Mouse (Mus musculus): Measurements from ENCODE around the gene Gm45753. TPM values are rescaled to one million over a fixed set of nuclear protein-coding genes. Genes with fewer than 3 reads are reported as not detected.

Gm45753 gene
- polyA plus RNA-seq, 1 experiment from 2014 or later = 0.71 TPM

- H3K36me3 ChIP-seq (ENCODE audit: insufficient read depth, low read length) = no peaks in the 10 kb centered on the region
- WGBS = 89% methylated on average over 2 of the region's 2 CpGs
- DNase-seq (ENCODE audit: low spot score) = no peak
- no peak overlapping the region for H3K4me3 ChIP-seq (replicated peaks; ENCODE audit: low read depth, low read length)
- H3K9me3 ChIP-seq (replicated peaks; ENCODE audit: low read length) = no peaks in the 10 kb centered on the region
- no peak for TF ChIP-seq CTCF (IDR thresholded peaks at IDR 0.05; ENCODE audit: low read depth)
- H3K27me3 ChIP-seq (ENCODE audit: insufficient read depth, low read length) = no peaks in the 10 kb centered on the region
- ATAC-seq (replicated peaks; ENCODE audit: low FRiP score, low read depth) = no peak
- H3K9ac ChIP-seq (ENCODE audit: low read depth, low read length) = no peak overlapping the region
- no peak overlapping the region for H3K27ac ChIP-seq
- H3K4me1 ChIP-seq (replicated peaks; ENCODE audit: insufficient read depth, low read length) = no peaks in the 10 kb centered on the region
- no peak overlapping the region for H3K4me2 ChIP-seq (ENCODE audit: low read length)
These were observed 16.5 kb downstream of the Gm45753 start for GRCm38 (mm10) chr8:45291790-45292189.

- 73% methylated on average over 8 of the region's 8 CpGs for WGBS
- TF ChIP-seq CTCF (IDR thresholded peaks at IDR 0.05; ENCODE audit: low read depth) = no peak
- Histone ChIP-seq H3K27me3 (ENCODE audit: insufficient read depth, low read length) (no peaks in the 10 kb centered on the region), H3K36me3 (ENCODE audit: insufficient read depth, low read length) (no peaks in the 10 kb centered on the region), H3K9me3 (replicated peaks; ENCODE audit: low read length) (no peaks in the 10 kb centered on the region), H3K9ac (ENCODE audit: low read depth, low read length) (no peak overlapping the region), H3K27ac (no peak overlapping the region), H3K4me3 (replicated peaks; ENCODE audit: low read depth, low read length) (no peak overlapping the region), H3K4me1 (replicated peaks; ENCODE audit: insufficient read depth, low read length) (no peaks in the 10 kb centered on the region), H3K4me2 (ENCODE audit: low read length) (no peak overlapping the region)
- ATAC-seq (replicated peaks; ENCODE audit: low FRiP score, low read depth) (no peak), DNase-seq (ENCODE audit: low spot score) (no peak)
These were observed 26.6 kb downstream of the Gm45753 start for GRCm38 (mm10) chr8:45281630-45282029.

GRCm38 (mm10) chr8:45277453-45277852 lies 30.8 kb downstream of the Gm45753 start:
- Histone ChIP-seq H3K27me3 (ENCODE audit: insufficient read depth, low read length) (no peaks in the 10 kb centered on the region), H3K9ac (ENCODE audit: low read depth, low read length) (no peak overlapping the region), H3K4me1 (replicated peaks; ENCODE audit: insufficient read depth, low read length) (no peaks in the 10 kb centered on the region), H3K36me3 (ENCODE audit: insufficient read depth, low read length) (no peaks in the 10 kb centered on the region), H3K4me2 (ENCODE audit: low read length) (no peak overlapping the region), H3K4me3 (replicated peaks; ENCODE audit: low read depth, low read length) (no peak overlapping the region), H3K27ac (no peak overlapping the region), H3K9me3 (replicated peaks; ENCODE audit: low read length) (no peaks in the 10 kb centered on the region)
- no peak for ATAC-seq (replicated peaks; ENCODE audit: low FRiP score, low read depth)
- 63% methylated on average over 3 of the region's 3 CpGs for WGBS
- no peak for TF ChIP-seq CTCF (IDR thresholded peaks at IDR 0.05; ENCODE audit: low read depth)
- no peak for DNase-seq (ENCODE audit: low spot score)

- Histone ChIP-seq H3K27ac (no peak overlapping the region), H3K4me2 (ENCODE audit: low read length) (no peak overlapping the region), H3K9ac (ENCODE audit: low read depth, low read length) (no peak overlapping the region), H3K36me3 (ENCODE audit: insufficient read depth, low read length) (no peaks in the 10 kb centered on the region), H3K4me3 (replicated peaks; ENCODE audit: low read depth, low read length) (no peak overlapping the region), H3K4me1 (replicated peaks; ENCODE audit: insufficient read depth, low read length) (no peaks in the 10 kb centered on the region), H3K27me3 (ENCODE audit: insufficient read depth, low read length) (no peaks in the 10 kb centered on the region), H3K9me3 (replicated peaks; ENCODE audit: low read length) (no peaks in the 10 kb centered on the region)
- no peak for ATAC-seq (replicated peaks; ENCODE audit: low FRiP score, low read depth)
- TF ChIP-seq CTCF (IDR thresholded peaks at IDR 0.05; ENCODE audit: low read depth) = no peak
- 81% methylated on average over 4 of the region's 4 CpGs for WGBS
- no peak for DNase-seq (ENCODE audit: low spot score)
These were observed 33.9 kb downstream of the Gm45753 start for GRCm38 (mm10) chr8:45274317-45274716.

GRCm38 (mm10) chr8:45269056-45269455 lies 39.2 kb downstream of the Gm45753 start:
- Histone ChIP-seq H3K27ac (no peak overlapping the region), H3K27me3 (ENCODE audit: insufficient read depth, low read length) (no peaks in the 10 kb centered on the region), H3K9ac (ENCODE audit: low read depth, low read length) (no peak overlapping the region), H3K9me3 (replicated peaks; ENCODE audit: low read length) (no peaks in the 10 kb centered on the region), H3K4me3 (replicated peaks; ENCODE audit: low read depth, low read length) (no peak overlapping the region), H3K36me3 (ENCODE audit: insufficient read depth, low read length) (no peaks in the 10 kb centered on the region), H3K4me1 (replicated peaks; ENCODE audit: insufficient read depth, low read length) (no peaks in the 10 kb centered on the region), H3K4me2 (ENCODE audit: low read length) (no peak overlapping the region)
- no peak for TF ChIP-seq CTCF (IDR thresholded peaks at IDR 0.05; ENCODE audit: low read depth)
- ATAC-seq (replicated peaks; ENCODE audit: low FRiP score, low read depth) = no peak
- DNase-seq (ENCODE audit: low spot score) = no peak

GRCm38 (mm10) chr8:45268485-45268884 lies 39.8 kb downstream of the Gm45753 start:
- DNase-seq (ENCODE audit: low spot score) = no peak
- Histone ChIP-seq H3K4me3 (replicated peaks; ENCODE audit: low read depth, low read length) (no peak overlapping the region), H3K9ac (ENCODE audit: low read depth, low read length) (no peak overlapping the region), H3K4me2 (ENCODE audit: low read length) (no peak overlapping the region), H3K9me3 (replicated peaks; ENCODE audit: low read length) (no peaks in the 10 kb centered on the region), H3K27me3 (ENCODE audit: insufficient read depth, low read length) (no peaks in the 10 kb centered on the region), H3K27ac (no peak overlapping the region), H3K36me3 (ENCODE audit: insufficient read depth, low read length) (no peaks in the 10 kb centered on the region), H3K4me1 (replicated peaks; ENCODE audit: insufficient read depth, low read length) (no peaks in the 10 kb centered on the region)
- no peak for ATAC-seq (replicated peaks; ENCODE audit: low FRiP score, low read depth)
- TF ChIP-seq CTCF (IDR thresholded peaks at IDR 0.05; ENCODE audit: low read depth) = no peak

GRCm38 (mm10) chr8:45267611-45268391 lies 40.5 kb downstream of the Gm45753 start:
- Histone ChIP-seq H3K4me2 (ENCODE audit: low read length) (no peak overlapping the region), H3K27me3 (ENCODE audit: insufficient read depth, low read length) (no peaks in the 10 kb centered on the region), H3K9ac (ENCODE audit: low read depth, low read length) (no peak overlapping the region), H3K4me3 (replicated peaks; ENCODE audit: low read depth, low read length) (no peak overlapping the region), H3K27ac (no peak overlapping the region), H3K4me1 (replicated peaks; ENCODE audit: insufficient read depth, low read length) (no peaks in the 10 kb centered on the region), H3K9me3 (replicated peaks; ENCODE audit: low read length) (no peaks in the 10 kb centered on the region), H3K36me3 (ENCODE audit: insufficient read depth, low read length) (no peaks in the 10 kb centered on the region)
- DNase-seq (ENCODE audit: low spot score) (no peak), ATAC-seq (replicated peaks; ENCODE audit: low FRiP score, low read depth) (no peak)
- WGBS = 60% methylated on average over 4 of the region's 4 CpGs
- no peak for TF ChIP-seq CTCF (IDR thresholded peaks at IDR 0.05; ENCODE audit: low read depth)

Data from kidney, postnatal 0 days (tissue).